Mouse (Mus musculus): ENCODE measurements around the gene Btaf1. TPM values are rescaled to one million over a fixed set of nuclear protein-coding genes. Genes with fewer than 3 reads are reported as not detected.

The Btaf1 gene
- total and polyA plus RNA-seq, 2 experiments = 2.6 to 15.5 TPM

- TF ChIP-seq POLR2A (IDR thresholded peaks at IDR 0.05; ENCODE audit: extremely low read depth, insufficient read depth, low read length) (no peak), CTCF (IDR thresholded peaks at IDR 0.05; ENCODE audit: low read depth, low read length) (no peak)
- no peaks in the 10 kb centered on the region for H3K4me1 ChIP-seq (ENCODE audit: control insufficient read depth, insufficient read depth, low read length)
- no peaks in the 10 kb centered on the region for H3K27me3 ChIP-seq (ENCODE audit: control insufficient read depth, insufficient read depth, low read length)
- no peak overlapping the region for H3K4me3 ChIP-seq (ENCODE audit: insufficient read depth, low read depth, low read length)
- H3K36me3 ChIP-seq (ENCODE audit: control insufficient read depth, insufficient read depth, low read length) = peaks cover 76% of the 10 kb centered on the region
- no peak for DNase-seq (ENCODE audit: extremely low read depth, low read depth, low spot score)
- no peak overlapping the region for H3K9ac ChIP-seq (ENCODE audit: low read depth, low read length)
- no peak overlapping the region for H3K27ac ChIP-seq (replicated peaks; ENCODE audit: insufficient read depth, low read depth, low read length)
- WGBS = 82% methylated on average over 3 of the region's 3 CpGs
- H3K79me2 ChIP-seq (ENCODE audit: control insufficient read depth, insufficient read depth, low read length) = no peaks in the 10 kb centered on the region; the same call in 1 of the 2 replicates
These were observed 38.2 kb upstream of the Btaf1 start for GRCm38 (mm10) chr19:36887706-36888105.

- TF ChIP-seq POLR2A (IDR thresholded peaks at IDR 0.05; ENCODE audit: extremely low read depth, insufficient read depth, low read length) (no peak), CTCF (IDR thresholded peaks at IDR 0.05; ENCODE audit: low read depth, low read length) (no peak)
- Histone ChIP-seq H3K4me3 (ENCODE audit: insufficient read depth, low read depth, low read length) (no peak overlapping the region), H3K36me3 (ENCODE audit: control insufficient read depth, insufficient read depth, low read length) (peaks cover 59% of the 10 kb centered on the region), H3K4me1 (ENCODE audit: control insufficient read depth, insufficient read depth, low read length) (no peaks in the 10 kb centered on the region), H3K79me2 (ENCODE audit: control insufficient read depth, insufficient read depth, low read length) (no peaks in the 10 kb centered on the region), H3K27me3 (ENCODE audit: control insufficient read depth, insufficient read depth, low read length) (no peaks in the 10 kb centered on the region), H3K9ac (ENCODE audit: low read depth, low read length) (no peak overlapping the region), H3K27ac (replicated peaks; ENCODE audit: insufficient read depth, low read depth, low read length) (no peak overlapping the region)
- no peak for DNase-seq (ENCODE audit: extremely low read depth, low read depth, low spot score)
- WGBS = 96% methylated on average over 3 of the region's 3 CpGs
These were observed 34.1 kb upstream of the Btaf1 start for GRCm38 (mm10) chr19:36891746-36892145.

GRCm38 (mm10) chr19:36896791-36897569 lies 28.9 kb upstream of the Btaf1 start:
- Histone ChIP-seq H3K9ac (ENCODE audit: low read depth, low read length) (no peak overlapping the region), H3K4me1 (ENCODE audit: control insufficient read depth, insufficient read depth, low read length) (no peaks in the 10 kb centered on the region), H3K4me3 (ENCODE audit: insufficient read depth, low read depth, low read length) (no peak overlapping the region), H3K36me3 (ENCODE audit: control insufficient read depth, insufficient read depth, low read length) (peaks cover 18% of the 10 kb centered on the region), H3K27me3 (ENCODE audit: control insufficient read depth, insufficient read depth, low read length) (no peaks in the 10 kb centered on the region), H3K27ac (replicated peaks; ENCODE audit: insufficient read depth, low read depth, low read length) (no peak overlapping the region), H3K79me2 (ENCODE audit: control insufficient read depth, insufficient read depth, low read length) (no peaks in the 10 kb centered on the region)
- DNase-seq (ENCODE audit: extremely low read depth, low read depth, low spot score) = no peak
- WGBS = 72% methylated on average over 10 of the region's 10 CpGs
- TF ChIP-seq POLR2A (IDR thresholded peaks at IDR 0.05; ENCODE audit: extremely low read depth, insufficient read depth, low read length) (no peak), CTCF (IDR thresholded peaks at IDR 0.05; ENCODE audit: low read depth, low read length) (no peak)

GRCm38 (mm10) chr19:36897778-36898177 lies 28.1 kb upstream of the Btaf1 start:
- H3K4me3 ChIP-seq (ENCODE audit: insufficient read depth, low read depth, low read length) = no peak overlapping the region
- H3K79me2 ChIP-seq (ENCODE audit: control insufficient read depth, insufficient read depth, low read length) = no peaks in the 10 kb centered on the region
- H3K27me3 ChIP-seq (ENCODE audit: control insufficient read depth, insufficient read depth, low read length) = no peaks in the 10 kb centered on the region
- 63% methylated on average over 9 of the region's 9 CpGs for WGBS
- DNase-seq (ENCODE audit: extremely low read depth, low read depth, low spot score) = no peak
- no peaks in the 10 kb centered on the region for H3K4me1 ChIP-seq (ENCODE audit: control insufficient read depth, insufficient read depth, low read length)
- H3K36me3 ChIP-seq (ENCODE audit: control insufficient read depth, insufficient read depth, low read length) = peaks cover 13% of the 10 kb centered on the region
- TF ChIP-seq POLR2A (IDR thresholded peaks at IDR 0.05; ENCODE audit: extremely low read depth, insufficient read depth, low read length) (no peak), CTCF (IDR thresholded peaks at IDR 0.05; ENCODE audit: low read depth, low read length) (peak; percentile 61)
- no peak overlapping the region for H3K9ac ChIP-seq (ENCODE audit: low read depth, low read length)
- no peak overlapping the region for H3K27ac ChIP-seq (replicated peaks; ENCODE audit: insufficient read depth, low read depth, low read length)

- H3K9ac ChIP-seq (ENCODE audit: low read depth, low read length) = no peak overlapping the region
- TF ChIP-seq CTCF (IDR thresholded peaks at IDR 0.05; ENCODE audit: low read depth, low read length) (no peak), POLR2A (IDR thresholded peaks at IDR 0.05; ENCODE audit: extremely low read depth, insufficient read depth, low read length) (no peak)
- H3K4me3 ChIP-seq (ENCODE audit: insufficient read depth, low read depth, low read length) = no peak overlapping the region
- H3K4me1 ChIP-seq (ENCODE audit: control insufficient read depth, insufficient read depth, low read length) = no peaks in the 10 kb centered on the region
- no peak for DNase-seq (ENCODE audit: extremely low read depth, low read depth, low spot score)
- H3K36me3 ChIP-seq (ENCODE audit: control insufficient read depth, insufficient read depth, low read length) = no peaks in the 10 kb centered on the region
- no peaks in the 10 kb centered on the region for H3K27me3 ChIP-seq (ENCODE audit: control insufficient read depth, insufficient read depth, low read length)
- H3K79me2 ChIP-seq (ENCODE audit: control insufficient read depth, insufficient read depth, low read length) = no peaks in the 10 kb centered on the region
- 59% methylated on average over 7 of the region's 7 CpGs for WGBS
- H3K27ac ChIP-seq (replicated peaks; ENCODE audit: insufficient read depth, low read depth, low read length) = no peak overlapping the region
These were observed 22.5 kb upstream of the Btaf1 start for GRCm38 (mm10) chr19:36903377-36903776.

Measured in liver, adult 2 months (tissue).